Mouse (Mus musculus): Measurements from ENCODE around the gene Nebl. TPM values are rescaled to one million over a fixed set of nuclear protein-coding genes. Genes with fewer than 3 reads are reported as not detected.

Nebl gene
- 7.4 and 9.9 TPM in 2 replicates for total RNA-seq (2021)
- long read RNA-seq, full-length matches to known transcripts: 2 of 3 reads
- long read RNA-seq, partial matches to known transcripts: 0 of 3 reads
- long read RNA-seq, other reads (novel, unspliced or antisense): 1 of 3 reads

DNA sequence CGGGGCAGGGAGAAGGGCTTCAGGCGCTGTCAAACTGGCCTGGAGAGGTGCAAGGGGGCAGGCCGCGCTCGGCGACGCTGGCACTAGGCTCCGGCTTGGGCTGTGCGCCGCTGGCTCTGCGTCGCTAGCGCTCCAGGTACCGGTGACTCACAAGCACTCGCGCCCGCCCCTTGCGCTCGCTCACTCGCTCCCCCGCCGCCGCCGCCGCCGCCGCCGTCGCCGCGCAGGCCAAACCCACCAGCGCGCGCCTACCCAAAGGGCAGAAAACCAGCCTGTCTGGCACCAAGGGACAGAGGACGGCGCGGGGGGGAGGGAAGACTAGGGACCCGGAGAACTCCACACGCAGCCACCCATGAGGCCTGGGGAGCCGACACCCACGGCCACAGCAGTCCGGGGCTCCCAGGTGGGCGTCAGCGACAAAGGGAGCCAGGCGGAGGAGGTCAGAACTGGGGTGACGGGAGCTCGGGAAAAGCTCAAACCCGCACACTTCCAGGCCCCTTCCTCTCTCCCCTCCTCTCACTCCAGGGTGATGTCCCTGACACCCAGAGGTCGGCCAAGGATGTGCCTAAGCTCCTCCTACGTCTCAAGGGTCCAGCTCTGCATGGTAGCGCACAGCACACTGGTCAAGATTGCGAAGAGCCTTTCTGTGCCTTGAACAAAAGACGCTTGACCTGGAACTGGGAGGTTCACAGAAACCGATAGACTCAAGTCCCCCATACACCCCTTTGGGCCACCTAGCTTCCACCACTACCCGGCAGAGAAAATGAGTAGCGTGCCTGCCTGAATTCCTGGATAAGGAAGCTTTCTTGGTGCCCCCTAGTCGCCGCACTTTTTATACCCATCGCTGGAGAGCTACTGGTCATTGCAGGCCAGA, at the start of gene Nebl:
Gene Nebl (minus strand): TSS at position 508 of the 874 bp plus-strand sequence.
- peak; percentile 74 for DNase-seq

DNA sequence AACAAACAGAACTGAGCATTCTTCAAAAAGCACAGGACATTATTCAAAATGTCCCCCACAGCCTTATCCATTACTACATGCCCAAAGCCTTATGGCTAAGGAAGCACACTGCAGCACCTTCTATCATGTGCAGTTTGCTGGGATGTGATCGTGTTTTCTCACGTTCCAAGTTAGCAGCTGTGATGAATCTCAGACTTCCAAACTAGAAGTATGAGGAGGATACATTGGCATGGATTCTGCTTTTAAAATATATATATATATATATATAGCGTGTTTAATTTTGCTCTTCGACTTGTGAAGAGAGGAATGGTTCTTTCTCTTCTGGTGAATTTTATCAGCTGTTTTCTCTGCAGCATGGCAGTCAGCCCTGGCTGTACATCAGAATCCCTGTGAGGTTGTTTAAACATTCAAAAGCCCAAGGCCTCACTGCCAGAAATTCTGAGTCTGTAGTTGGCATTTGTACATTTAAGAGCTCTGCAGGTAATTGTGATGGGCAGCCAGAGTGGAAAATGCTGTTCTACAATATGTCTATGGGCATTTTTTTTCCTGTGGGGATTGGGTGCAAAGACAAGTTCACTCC, 39.1 kb upstream of the Nebl start:
- DNase-seq: no peak

DNA sequence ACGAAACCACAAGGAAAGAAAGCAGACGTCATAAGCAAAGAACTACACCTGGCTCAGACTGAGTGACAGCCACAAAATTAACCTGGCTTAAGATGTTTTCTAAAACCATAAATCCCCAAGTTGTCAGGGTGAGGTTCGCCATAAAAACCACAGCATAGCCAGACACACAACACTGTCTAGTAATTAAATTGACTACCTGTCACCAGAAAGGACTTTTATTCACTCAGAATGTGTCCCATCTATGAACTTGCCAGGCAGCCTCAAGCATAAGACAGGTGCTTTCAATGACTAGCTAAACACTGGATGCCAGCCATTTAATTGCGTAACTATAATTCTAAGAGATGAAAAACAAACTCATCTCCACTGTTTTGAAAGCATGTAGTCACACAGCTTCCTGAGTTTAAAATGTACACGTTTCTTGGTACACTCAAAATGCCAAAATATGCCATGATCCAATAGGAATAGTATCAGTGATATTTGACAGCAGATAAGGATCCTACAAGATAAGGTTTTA, 38.0 kb upstream of the Nebl start:
- DNase-seq: no peak

DNA sequence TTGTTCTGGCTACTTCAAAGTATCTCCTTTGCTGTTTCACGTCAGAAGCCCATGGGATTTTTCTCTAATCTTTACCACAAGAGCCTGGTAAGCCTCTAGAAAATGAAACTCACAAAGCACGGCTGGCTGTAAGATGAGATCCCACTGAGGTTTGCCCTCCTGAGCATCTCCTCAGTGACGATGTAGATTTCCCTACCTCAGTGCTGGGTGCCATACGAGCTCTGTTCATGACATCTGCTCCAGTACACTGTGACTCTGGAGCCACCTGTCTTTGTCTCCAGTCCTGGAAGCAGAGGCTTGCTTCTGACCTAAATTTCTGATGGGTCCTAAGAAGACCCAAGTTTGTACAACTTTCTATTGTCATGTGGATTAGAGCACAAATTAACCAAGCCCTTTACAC, 25.0 kb upstream of the Nebl start:
- DNase-seq: no peak

DNA sequence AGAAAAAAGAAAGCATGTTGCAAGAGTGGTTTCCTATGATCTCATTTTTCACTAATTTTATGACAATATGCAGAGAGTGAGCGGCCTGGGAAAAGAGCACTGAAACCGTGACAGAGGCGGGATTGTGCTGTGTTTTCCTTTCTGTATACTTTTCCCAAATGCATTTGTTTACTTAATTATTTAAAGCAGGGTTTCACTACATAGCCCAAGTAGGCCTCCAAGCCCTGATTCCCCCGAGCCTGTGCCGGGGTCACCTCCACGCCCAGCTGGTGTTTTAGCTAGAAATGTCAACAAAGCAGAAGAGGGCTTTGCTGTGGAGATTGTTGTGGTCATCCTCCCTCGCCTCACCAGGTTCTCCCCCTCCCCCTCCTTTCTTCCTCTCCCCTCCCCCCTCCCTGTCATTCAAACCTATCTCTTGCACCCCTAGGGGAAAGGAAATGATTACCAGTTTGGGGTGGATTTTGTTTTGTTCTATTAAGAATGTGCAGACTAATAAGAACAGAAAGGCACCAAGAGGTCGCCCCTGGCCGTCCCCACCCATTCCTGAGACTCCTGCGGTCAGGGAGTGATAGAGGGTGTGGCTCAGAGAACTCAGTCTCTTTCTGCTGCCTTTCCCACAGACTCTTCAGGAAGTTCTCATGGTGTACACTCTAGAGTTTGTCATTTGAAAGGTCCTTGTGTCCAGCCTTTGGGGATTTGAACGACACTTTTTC, 10.9 kb upstream of the Nebl start:
- no peak for DNase-seq

DNA sequence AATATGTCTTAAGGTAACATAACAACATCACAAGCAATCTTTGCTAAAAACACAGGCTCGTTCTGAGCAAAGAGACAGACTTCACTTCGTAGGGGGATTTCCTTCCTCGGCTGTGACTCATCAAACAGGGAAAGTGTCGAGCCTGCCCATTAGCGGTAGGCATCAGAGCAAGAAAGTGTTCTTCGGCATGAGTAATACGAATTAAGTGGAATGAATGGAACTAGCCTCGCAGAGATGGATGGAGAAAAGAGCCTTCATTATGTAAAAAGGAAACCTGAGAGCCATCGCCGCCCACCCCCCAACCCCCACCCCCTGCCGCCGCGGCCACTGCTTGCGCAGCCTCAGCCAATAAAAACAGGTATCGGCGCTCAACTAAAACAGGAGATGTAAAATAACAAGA, 10.3 kb upstream of the Nebl start:
- DNase-seq: no peak

DNA sequence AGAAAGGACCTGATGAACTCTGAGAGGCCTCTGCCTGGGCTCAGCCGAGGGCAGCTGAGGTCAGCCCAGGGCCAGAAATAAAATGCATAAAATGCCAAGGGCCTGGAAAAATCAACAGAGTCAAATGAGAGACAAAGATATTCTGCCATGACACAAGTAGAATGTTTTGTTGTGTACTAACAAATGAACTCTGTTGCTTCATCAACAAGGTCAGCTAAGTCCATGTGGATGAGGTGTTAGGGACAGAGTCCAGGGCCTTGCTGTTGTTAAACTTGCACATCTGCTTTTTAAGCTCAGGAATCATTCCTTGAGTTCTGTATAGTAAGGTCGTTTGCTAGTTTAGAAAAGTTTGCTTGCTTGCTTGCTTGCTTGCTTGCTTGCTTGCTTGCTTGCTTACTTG, 9.2 kb upstream of the Nebl start:
- no peak for DNase-seq

DNA sequence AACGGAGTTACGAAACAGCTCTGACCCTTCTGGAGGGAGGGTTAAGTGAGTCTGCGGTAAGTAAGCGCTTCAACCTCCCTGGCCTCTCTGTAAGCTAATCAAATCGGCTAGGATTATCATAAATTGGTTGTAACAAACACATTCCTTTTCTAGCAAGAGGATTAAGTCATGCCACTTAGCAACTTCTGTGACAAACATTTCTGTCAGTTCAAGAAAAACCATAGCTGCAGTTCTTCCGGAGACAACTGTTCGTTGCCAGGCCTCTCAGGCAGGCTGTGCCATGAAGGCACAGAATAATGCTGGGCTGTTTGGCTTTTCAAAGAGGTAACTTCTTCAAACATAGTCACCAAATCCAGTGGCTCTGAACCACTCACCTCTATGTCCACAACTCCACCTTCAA, 946 bp upstream of the Nebl start:
- no peak for DNase-seq

DNA sequence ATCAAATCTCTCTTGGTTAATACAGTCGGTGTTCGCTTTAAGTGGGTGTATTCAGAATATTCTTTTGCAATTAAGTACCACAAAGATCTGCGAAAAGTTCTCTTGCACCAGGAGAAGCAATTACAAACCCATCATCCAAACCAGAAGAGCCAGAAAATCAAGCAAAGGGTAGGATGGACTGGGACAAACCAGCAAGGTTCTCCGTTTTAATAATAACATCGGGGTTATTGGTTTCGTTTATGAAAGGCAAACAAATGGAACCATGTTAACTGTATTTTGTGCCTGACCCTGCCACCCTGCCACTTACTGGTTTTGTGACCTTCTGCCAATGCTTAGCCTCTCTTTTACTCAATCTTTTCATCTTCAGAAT, 552 bp upstream of the Nebl start:
- no peak for DNase-seq

DNA sequence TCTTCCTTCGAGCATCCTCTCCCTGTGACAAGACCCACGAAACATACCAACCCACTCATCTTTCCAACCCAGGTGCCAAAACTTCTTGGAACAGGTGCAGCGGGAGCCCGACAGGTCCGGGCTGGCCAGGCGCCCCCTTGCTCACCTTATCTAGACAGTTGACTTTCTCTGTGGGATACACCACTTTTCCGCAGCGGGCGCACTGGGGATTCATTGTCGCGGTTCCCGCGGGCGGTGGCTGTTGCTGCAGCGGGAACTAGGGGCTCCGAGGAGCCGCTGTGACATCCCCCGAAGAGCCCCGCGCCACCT, 662 bp downstream of the Nebl start:
- DNase-seq: no peak

DNA sequence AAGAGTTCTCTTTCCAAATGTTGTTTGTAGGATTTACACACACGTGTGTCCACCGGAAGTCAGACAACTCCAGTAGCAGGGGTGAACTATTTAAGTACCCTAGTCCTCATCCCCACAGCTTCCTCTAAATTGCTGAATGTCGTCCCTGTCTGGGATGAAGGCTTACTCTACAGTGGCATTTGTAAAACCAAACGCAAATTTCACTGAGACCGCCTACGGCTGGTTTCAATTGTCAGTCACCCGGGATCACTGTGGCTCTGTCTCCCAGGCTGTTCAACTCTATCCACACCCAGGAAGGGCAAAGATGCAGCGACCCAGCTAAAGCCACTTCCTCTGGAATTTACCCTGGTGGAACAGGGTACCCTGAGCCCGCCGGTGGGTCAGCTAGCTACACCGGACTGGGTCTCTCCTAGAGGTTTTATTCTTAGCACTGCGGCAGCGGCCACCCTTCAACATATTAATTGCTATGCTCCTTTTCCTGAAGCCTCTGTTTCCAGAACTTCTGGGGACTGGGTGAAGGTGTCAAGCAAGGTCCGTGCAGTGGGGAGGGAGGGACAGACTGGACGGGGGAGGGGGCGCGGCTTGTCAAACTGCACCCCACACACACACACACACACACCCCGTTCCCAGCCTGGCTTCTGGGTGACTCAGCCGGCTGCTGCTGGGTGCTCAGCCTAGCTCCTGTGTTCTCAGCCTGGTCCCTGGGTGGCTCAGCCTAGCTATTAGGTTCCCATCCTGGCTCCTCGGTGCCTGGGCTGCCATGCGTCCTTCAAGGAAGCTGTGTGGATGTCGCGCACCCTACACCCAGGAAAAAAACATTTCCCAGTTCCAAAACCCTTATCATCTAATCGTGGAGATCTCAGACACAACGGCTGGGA, 1.3 kb downstream of the Nebl start:
- peak; percentile 41 for DNase-seq

DNA sequence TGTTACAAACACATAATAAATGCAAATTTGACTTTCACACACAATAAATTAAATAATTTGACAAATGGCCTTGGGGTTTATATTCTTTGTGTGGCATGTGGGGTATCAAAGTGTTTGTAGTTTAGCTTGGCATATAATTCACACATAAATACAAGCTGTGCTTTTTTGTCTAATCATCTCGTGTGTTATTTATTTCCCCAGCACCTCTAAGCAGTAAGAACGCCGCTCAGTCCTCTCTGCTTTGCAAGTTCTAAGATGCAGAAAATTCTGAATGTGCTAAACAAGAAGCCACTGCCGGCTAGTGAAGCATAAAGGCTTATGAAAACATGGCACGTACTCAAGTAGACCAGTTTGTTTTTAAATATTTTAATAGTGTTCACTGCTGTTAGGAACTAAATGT, 6.9 kb downstream of the Nebl start:
- DNase-seq: no peak

DNA sequence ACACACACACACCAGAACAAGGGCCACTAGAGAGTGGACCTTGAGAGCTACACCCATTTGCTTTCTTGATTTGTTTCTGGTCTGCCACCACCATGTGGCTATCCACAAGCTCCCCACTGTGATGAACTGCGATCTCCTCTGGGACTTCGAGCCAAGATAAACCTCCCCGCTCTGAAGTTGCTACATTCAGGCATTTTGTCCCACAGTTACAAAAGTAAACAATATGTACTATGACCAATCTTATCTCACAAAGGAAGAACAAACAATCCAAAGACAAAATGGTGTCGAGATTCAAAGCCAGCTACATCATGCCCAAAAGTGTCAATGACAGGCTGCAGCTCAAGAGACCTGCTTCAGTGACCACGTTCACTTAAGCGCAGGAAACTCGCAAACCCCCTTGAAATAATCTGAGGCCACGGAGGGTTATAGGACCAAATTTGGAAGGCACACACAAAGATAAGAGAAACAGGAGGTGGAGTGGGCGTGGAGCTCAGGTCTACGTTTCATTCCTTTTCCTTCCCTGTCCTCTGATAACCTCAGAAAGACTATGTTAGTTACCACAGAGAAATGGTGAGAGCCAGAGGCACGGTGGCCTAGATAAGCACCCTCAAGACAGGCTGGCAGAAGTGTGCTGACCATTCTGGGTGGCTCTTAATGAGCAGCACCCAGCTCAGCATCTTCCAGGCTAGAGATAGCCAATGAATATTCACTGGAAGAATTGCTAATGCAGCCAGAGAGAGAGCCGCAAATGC, 7.8 kb downstream of the Nebl start:
- DNase-seq: no peak

DNA sequence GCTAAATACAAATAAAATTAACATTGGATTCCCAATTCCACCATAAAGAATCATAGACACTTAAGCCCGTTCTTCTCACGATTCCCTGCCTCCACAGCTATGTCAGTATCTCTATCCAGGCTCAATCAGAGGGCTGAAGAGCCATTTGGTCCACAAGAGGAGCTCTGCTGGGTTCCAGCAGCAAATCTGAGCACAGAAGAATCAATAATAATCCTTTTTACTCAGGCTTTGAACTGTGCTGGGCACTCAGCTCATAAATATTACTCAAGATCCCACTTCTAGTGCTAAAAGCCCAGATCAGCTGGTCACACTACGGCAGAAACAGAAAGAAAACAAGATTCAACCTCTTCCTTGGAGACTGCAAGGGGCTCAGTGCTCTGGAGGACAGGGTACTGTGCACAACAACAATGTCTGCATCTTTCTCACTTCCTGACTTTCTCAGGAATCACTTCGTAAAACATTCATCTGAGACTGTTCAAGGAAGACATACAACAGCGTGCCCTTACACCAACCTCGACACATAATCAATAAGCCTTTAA, 10.0 kb downstream of the Nebl start:
- DNase-seq: no peak

DNA sequence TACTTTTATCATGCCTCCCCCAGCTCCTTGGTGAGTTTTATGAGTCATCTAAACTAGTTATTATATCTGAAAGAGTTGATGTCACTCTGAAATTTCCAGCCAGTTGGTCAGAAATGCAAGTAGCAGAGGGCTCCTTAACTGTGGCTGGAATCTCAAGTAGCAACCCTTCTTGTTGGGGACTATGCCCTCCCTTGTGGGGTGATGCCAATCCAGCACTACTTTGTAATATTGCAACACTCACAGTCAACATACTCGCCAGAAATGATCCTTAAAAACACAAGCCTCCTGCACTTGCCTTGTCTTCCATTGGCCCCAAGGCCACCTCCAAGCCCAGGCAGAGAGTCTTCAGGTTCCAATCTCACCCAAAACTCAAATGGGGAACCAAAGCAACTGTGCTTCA, 13.0 kb downstream of the Nebl start:
- DNase-seq: no peak

DNA sequence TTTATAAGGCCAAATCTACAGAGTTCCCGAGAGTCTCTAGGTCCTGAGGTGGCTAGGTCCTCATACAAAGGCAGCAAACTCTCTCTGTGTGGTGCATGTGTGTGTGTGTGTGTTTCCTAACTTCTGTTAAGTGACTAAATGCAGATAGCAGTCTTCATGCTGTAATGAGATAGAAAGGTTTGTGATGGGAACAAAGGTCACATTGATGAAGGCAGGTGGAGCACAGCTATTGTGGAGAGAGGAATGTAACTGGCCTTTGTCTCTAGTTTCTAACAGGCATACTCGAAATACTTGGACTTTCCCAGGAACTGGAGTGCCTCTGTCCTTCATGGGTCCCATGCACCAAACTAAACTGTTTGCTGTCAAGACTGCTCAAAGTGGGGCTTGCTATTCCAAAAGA, 14.1 kb downstream of the Nebl start:
- DNase-seq: no peak

DNA sequence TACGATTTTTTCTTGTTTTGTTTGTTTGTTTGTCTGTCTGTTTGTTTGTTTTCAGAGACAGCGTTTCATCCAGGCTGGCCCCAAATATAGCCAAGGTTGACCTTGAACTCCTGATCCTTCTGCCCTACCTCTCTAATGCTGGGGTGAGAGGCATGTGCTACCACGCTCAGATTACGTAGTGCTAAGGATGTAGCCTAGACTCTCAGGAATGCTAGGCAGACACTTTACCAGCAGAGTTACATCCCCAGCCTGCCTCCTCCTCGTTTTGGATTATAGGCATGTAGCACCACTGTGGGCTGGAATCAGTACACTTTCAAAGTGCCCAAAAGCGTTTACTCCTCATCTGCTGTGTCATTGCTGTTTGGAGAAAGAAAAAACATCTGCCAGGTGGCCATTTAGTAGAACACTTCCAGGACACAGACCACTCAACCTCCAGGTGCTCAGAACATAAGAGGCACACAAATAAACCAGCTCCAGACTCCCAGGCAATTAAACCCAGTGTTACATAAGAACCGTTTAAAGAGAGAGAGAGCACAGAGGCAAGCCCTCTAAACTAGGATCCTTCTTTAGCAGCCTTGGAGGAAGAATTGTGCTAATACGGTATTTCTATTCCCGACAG, 16.0 kb downstream of the Nebl start:
- DNase-seq: no peak

DNA sequence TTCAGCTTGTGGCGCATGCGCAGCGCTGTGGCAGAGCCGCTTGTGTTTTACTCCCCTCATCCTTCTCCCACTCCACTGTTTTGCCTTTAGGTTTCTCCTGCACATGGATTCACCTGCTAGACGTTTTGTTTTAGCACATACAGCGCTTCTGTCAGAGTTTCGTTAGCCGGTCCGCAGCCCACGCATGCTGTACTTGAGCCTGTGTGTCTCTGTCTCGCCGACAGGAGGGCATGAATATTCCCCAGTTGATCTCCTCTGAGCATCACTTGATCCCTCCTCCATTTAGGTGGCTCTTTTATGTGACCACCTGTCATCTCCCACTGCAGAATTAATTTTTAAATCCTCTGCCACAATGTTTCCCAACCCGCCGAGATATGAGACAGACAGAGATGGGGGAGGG, 16.6 kb downstream of the Nebl start:
- no peak for DNase-seq

DNA sequence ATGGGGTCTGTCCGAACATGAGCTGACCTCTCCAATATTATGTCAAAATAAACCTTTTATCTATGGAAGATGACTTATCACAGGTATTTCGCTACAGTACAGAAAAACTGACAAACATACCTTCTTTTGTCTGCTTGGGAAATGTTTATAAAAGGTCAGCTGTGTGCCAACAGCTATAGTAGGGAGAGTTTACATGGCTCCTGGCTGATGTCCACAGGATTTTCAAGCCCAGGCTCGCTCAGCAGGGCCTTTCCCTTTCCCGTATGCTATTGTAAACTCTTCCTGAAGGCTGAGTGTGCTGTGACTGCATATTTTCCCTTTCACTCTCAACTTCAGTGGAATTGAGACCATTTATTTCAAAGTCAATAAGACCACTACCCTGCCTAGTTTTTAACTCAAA, 17.1 kb downstream of the Nebl start:
- no peak for DNase-seq

DNA sequence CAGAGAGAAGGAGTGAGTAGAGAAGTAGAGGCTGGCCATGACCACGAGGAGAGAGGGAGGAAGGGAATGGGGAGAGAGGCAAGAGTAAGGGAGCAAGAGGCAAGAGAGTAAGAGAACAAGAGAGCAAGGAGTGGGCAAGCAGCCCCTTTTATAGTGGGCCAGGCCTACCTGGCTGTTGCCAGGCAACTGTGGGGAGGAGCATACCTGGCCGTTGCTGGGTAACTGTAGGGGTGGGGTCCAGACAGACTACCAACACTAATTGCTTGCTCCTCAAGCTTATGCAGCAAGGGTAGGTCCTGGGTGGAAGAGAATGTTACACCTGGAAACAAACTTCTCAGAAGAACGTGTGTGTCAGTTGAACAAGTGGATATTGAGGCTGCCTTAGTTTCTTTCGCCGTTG, 20.0 kb downstream of the Nebl start:
- DNase-seq: no peak

DNA sequence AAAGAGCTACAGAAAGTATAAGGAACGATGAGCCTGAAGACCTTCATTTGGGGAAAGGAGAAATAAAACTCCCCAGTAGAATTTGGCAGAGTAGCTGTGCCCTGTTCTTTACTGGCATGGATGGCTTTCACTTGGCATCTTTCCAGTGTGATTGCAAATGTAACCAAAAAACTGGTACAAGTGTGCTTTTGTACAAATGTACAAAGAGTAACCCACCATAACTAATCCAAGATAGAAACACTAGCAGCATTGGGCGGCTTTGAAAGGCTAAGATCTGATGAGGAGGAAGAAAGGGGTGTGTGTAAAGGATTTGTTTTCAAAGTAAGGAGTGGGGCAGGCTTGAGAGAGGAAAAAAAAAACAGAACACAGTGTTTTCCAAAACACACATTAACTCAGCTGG, 21.2 kb downstream of the Nebl start:
- no peak for DNase-seq

Measured in adrenal gland, postnatal 25 days (tissue).